Mouse (Mus musculus) naive thymus-derived CD4-positive, alpha-beta T cell, adult 2 months (primary cell): ENCODE data around the gene Ptp4a2.
"Not testable (repeated sequence)": the region's sequence is repeated elsewhere in the genome, so short reads cannot be mapped to it uniquely, and the experiment has no call there.

Experiments
- DNase-seq: peaks from one replicate; pipeline ENCODE4 v3.0.0-alpha.2; 2011; ENCODE audit warnings: low read depth

Ptp4a2 gene

DNA sequence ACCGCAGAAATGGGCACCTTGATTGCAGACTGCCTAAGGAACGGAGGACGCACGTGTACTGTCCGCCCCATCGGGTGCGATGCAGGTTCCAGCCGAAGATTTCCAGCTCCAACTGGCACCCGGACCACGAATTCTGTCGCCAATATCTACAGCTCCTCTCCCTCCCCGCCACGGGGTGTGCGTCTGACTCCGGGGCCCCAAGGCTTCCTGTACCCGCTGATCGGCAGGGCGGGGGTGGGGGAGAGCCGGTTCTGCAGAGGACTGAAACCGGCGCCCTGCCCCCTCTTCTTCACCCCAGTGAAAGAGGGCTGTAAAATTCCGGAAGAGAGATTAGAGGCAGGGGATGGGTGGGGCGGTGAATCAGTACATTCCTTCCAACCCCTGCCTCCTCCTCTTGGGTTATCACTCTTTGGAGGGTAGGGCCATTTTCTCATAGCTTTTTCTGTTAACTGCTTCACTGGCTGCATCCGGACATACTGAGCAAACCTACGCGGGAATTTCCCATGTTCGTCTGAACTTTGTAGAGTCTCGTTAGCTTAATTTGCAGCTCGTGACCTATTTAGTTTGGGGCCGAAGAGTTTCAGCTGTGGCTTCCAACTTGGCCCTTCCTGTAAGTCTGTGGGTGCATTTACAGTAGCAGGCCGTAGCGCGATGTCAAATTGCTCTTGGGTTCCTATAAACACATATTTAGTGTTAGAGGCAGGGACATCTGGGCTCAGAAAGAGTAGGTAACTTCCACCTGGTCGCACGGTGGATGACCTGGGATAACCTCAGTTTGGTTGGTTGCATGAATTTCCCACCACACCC, at the start of gene Ptp4a2:
Gene Ptp4a2, plus strand, starts transcription at position 422 of the 807 bp plus-strand sequence.
- peak; percentile 94 for DNase-seq

DNA sequence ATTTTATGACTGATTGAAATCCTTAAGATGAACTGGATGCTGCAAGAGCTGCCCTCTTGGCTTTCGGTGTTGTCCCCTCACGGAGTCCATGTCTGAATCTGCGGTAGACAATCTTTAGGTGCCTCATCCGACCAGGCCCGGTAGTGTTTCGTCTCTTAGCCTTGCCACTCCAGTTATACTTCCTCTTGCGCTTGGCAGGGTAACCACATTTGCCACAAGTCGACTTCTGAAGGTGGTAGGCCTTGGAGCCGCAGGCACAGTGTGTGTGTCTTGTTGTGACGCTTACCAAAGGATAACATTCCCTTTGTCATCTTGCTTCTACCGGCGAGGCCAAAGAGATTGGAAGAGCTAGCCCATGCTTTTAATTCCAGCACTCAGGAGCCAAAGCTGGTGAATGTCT, 49.4 kb upstream of the Ptp4a2 start:
- peak; percentile 87 for DNase-seq

DNA sequence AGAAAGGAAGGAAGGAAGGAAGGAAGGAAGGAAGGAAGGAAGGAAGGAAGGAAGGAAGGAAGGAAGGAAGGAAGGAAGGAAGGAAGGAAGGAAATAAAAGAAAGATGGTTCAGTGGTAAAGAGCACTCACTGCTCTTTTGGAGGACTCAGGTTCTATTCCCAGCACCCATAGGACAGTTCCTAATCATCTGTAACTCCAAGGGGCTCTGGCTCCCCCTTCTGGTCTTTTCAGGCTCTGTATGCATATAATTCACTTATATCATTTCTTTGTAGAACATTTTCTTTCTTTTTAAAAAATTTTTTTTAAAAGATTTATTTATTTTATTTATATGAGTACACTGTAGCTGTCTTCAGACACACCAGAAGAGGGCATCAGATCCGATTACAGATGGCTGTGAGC, 48.5 kb upstream of the Ptp4a2 start:
- peak; percentile 55 for DNase-seq

DNA sequence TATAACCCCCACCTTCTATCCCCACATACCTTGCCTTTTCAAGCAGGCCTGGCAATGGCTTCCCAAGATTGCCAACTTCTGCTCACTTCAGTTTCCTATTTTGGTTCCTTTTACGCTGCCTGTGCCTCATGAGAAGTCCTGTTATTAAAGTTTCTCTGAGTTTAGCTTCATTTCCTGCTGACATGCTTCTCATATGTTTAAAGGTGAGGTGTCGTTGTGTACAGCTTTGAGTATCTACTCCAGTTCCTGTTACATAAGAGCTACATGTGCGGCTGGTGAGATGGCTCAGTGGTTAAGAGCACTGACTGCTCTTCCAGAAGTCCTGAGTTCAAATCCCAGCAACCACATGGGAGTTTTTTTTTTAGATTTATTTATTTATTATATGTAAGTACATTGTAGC, 45.7 kb upstream of the Ptp4a2 start:
- DNase-seq = peak; percentile 69

DNA sequence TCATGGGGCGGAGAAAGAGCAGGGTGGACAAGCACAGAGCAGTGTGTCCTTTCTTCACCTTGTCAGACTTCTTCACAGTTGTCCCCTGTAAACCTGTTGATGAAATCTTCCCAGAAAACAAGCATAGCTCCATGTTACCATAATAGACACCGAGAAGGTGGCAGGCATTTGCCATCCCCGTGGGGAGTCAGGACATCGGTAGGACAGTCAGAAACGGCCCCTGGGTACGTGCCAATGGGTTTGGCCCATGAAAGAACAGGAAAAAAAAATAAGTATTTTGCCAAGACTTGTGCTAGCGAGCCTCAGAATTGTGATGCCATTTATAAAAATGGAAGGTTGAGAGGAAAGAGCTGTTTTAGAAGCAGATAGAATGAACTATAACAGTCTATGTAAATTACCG, 43.2 kb upstream of the Ptp4a2 start:
- DNase-seq = no peak

DNA sequence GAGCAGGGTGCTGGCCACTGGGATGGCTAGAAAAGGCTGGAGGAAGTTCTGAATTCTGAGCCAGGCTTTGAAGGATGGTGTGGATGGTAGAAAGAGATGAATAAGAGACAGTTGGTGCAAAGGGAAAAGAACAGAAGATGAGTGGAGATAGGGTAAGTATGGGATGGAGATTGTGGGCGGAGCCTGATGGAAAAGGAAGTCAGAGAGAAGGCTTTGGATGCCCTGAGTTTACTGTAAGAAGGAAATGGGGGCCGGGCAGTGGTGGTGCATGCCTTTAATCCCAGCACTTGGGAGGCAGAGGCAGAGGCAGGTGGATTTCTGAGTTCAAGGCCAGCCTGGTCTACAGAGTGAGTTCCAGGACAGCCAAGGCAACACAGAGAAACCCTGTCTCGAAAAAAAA, 42.3 kb upstream of the Ptp4a2 start:
- DNase-seq = not testable (repeated sequence)

DNA sequence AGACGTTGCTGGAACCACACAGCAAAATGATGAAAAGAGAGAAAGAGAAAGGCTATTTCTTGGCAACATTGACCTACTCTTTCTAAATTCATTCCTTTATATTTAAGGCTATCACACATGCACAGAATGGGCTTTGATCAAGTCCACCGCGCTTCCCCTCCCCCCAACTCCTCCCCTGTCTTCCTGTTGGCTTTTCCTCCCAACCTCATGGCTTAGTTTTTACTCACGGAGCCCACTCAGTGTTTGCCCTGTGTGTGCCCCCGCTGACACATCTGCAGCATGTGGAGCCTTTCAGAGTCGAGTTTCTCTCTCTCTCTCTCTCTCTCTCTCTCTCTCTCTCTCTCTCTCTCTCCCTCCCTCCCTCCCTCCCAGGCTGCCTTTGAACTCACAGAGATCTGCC, 40.4 kb upstream of the Ptp4a2 start:
- DNase-seq = no peak

DNA sequence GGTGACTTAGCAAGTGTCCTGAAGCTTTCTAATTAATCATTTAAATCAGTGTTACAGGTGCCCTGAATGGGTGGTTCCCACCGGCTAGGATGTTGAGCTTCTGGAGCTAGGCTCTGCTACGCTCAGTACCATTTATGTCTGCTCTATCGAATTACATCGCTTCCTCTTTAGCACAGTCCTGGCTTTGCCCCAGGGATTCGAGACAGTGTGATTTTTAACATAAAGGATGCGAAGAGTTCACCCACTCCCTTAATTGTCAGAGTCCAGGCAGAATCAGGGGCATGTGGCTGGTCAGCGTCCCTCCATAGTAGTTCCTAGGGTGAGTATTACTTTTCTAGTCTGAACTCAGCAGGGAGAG, 39.7 kb upstream of the Ptp4a2 start:
- peak; percentile 51 for DNase-seq

DNA sequence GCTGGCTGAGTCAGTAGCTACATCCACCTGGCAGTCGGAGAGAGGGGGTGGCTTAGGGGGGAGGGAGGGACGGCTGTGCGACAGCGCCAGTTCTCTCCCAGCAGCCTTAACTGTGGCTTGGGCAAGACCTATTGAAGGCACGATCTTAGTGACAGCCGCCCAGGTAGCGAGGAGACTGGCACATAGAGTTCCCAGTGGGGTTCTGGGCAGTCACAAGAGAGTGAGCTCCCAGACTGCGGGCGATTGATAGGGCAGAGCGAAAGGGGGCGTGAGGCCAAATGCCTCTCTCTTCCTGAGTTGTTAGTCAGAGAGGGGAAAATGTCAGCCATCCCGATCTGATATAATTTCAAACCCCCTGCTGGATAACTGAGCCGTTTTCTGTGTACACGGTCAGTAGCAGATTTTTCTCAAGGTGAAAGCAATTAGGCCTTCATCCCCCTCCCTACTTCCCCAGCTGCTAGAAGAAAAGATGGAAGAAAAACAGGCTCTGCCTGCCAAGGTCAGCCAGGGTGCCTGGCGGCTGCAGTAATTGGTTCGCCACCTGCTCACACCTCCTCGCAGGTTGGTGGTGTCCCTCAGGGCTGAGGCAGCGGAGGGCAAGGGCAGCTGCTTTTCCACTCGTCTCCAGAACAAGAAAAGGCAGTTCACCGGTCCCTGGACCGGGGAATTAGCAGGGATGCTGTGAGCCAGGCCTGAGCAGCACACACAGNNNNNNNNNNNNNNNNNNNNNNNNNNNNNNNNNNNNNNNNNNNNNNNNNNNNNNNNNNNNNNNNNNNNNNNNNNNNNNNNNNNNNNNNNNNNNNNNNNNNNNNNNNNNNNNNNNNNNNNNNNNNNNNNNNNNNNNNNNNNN, 39.1 kb upstream of the Ptp4a2 start:
- peak; percentile 62 for DNase-seq

DNA sequence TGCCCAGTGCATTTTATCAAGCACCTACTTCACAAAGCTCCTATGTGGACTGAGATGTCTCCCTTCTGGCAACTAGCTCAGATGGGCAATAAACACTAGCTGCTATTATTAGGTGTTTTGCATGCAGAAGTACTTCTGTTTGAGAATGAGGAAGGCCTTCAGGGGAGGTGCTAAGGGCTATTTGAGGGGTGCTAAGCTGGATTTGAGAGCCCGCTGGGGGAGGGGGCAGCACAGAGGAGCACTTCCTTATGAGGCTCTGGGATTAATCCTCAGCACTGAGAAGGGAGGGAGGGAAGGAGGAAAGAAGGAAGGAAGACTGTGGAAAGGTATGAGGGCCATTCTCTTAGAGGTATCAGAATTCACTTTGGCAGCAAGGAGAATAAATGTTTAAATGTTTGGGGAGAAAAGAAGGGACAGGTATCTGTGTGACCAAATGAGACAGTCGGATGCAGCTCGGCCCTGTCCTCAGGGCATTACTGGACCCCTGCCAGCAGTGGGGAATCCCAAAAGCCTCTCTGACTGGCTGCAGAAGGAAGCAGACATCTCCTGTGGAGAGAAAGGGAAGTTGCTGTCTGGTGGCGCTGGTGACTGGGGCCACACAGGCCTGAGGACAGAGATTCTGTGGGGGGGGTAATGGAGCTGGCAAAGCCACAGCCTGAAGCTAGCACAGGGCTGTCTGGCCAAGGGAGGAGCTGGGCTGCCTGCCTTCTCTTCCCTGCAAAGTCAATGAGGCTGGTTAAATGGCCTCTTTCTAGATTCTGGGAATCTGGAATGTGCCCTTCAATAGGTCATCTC, 28.9 kb upstream of the Ptp4a2 start:
- DNase-seq = no peak

DNA sequence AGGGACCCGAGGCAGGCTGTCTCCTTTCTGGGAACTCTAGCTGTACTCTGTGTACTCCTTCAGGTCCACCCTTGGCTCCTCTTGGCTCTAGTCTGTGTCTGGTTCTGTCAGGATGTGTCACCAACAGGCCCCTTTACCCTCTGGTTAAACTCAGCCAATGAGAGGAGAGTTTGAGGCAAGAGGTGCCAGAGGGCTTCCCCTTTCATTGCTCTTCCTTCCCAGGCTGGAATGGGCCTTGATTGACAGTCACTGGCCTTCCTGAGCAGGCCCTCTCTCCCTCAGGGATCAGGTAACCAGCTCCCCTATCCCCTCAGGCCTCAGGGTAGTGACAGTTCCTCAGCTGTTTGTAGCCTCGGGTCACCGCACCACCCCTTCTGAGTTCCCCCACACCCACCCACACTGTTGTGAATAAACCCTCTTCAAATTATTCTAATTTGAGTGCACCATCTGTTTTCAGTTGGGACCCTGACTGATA, 28.1 kb upstream of the Ptp4a2 start:
- no peak for DNase-seq

DNA sequence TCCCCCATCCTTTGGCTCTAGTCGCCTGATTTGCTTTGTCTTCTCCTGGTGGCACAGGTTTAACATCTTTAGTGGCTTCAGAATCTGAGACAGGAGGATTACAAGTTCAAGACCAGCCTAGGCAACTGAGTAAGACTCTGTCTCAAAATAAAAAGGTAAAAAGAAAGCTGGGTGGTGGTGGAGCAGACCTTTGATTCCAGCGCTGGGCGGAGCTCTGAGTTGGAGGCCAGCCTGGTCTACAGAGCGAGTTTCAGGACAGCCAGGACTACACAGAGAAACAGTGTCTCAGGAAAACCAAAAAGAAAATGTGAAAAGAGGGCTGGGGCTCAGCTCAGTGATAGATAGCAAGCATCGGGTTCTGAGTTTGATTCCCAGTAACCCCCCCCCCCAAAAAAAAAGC, 27.5 kb upstream of the Ptp4a2 start:
- no peak for DNase-seq

DNA sequence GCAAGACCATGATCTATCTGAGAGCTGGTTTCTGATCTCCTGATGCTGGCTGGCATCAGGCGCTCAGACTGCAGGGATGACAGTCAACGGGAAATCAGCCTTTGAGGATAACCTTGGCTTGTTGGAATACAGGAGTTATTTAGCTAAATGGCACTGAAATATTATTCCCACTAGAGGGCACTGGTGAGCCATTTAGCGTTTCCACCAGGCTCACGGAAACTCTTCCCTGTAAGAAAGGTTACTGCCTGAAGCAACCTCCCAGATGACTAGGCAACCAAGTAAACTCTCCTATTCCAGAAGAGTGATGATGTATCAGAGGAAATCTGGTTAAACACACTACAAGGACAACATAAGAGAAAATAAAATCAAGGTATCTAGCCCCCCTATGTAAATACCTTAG, 25.8 kb upstream of the Ptp4a2 start:
- DNase-seq = peak; percentile 94

DNA sequence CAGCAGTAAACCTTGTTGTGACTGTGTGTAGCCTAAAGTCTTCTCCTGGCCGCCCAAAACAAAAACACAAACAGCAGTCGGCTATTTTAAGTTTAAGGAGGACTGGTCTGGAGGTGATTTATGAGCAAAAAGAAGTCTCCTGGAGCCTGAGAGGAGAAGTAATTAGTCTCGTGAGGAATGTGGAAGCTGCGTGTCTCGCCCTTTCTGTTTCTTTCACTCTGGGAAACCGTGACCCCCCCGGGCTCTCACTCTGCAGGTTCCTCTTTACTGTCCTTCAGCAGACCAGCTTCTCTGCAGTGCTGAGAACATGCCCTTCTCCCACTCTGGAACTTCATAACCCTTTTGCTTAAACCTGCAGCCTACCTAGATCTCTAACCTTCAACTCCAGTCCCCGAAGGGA, 22.3 kb upstream of the Ptp4a2 start:
- no peak for DNase-seq

DNA sequence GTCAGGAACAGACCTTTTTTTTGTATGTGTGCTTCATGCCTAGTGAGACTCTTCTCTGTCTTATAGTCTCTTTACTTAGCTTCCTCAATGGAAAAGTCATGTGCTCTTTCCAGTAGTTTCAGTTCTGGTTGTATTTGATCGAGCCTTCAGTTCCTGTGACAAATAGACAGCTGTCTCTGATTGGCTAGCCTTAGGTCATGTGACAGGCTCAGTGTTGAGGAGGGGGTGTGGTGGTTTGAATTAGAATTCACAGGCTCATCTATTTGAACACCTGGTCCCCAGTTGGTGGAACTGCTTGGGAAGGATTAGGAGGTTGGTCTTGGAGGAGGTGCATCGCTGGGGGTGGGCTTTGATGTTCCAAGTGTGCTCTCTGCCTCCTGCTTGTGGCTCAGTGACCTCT, 21.4 kb upstream of the Ptp4a2 start:
- DNase-seq = no peak

DNA sequence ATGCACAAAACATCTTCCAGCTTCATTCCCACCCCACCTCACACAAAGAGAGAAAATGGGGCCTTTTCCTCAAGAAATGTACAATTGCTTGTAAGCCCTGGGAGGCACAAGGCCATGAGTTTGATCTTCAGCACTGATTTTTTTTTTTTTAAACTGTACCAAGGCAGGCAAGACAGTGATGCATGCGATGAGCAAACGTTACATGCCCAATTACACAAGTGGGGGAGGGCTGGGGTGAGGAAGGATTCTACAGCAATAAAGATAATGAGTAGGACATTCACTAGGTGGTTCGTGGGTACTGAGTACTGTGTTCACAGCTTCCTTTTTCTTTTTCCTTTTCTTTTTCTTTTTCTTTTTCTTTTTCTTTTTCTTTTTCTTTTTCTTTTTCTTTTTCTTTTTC, 20.5 kb upstream of the Ptp4a2 start:
- no peak for DNase-seq

DNA sequence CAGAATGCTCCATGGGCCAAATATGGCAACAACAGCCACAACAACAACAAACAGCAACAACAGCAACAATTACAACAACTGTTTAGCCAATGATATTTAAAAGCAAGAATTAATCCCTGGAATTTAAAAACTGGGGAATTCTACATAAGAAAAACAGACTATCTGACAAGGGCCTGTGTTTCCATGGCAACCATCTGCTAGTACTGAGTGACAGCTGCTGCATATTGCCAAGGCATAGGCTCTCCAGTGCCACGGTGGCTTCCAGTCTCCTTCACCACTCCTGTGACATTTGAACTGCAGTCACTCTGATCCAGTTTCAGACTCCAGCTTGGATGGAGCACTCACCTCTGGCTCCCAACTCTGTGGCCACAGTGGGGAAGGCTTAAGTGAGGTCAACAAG, 19.6 kb upstream of the Ptp4a2 start:
- DNase-seq = no peak

DNA sequence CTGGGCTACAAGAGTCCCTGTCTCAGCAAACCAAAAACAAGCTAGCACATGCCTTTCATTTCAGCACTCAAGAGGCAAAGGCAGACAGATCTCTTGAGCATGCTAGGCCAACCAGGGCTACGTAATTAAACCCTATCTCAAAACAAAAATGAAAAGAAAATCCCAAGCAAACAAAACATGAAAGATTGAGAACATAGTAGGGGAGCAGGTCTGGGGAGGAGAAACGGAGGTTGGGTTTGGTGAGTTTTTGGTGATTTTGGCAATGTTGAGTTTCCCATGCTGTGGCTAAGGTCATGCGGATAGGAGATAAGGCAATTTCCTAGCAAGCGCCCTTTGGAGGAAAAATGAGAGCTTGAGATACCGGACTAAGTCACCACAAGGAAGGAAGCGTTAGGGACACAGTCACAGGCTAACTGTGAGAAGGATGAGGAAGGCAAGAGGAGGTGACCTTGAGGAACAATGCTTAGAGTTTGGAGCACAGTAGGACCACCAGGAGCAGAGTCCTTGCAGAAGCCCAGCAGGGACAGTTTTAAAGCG, 18.3 kb upstream of the Ptp4a2 start:
- no peak for DNase-seq

DNA sequence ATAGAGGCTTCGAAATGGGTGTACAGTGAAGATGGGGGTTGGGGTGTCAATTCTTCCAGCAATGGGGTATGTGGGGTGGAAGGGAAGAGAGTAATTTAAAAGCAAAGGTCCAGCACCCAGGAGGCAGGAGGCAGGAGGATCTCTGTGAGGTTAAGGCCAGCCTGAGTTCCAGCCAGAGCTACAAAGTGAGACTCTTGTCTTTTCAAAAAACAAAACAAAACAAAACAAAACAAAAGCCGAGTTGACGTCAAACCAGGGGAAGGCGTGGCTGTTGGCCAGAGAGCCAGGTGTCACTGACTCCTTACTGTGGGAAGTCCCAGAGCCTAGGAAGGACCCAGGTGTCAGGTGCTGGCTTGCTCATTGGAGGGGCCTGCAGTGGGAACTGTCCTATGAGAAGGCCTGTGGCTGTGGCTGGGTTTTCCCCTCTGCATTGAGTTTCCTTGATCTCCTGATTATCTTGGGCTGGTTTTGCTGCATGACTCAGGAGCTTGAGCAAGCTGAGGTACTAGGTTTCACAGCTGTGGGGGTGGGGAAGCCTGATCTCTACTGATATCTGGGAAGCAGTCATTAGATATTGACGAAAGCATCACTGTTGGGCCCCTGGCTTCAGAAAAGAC, 17.2 kb upstream of the Ptp4a2 start:
- peak; percentile 93 for DNase-seq

DNA sequence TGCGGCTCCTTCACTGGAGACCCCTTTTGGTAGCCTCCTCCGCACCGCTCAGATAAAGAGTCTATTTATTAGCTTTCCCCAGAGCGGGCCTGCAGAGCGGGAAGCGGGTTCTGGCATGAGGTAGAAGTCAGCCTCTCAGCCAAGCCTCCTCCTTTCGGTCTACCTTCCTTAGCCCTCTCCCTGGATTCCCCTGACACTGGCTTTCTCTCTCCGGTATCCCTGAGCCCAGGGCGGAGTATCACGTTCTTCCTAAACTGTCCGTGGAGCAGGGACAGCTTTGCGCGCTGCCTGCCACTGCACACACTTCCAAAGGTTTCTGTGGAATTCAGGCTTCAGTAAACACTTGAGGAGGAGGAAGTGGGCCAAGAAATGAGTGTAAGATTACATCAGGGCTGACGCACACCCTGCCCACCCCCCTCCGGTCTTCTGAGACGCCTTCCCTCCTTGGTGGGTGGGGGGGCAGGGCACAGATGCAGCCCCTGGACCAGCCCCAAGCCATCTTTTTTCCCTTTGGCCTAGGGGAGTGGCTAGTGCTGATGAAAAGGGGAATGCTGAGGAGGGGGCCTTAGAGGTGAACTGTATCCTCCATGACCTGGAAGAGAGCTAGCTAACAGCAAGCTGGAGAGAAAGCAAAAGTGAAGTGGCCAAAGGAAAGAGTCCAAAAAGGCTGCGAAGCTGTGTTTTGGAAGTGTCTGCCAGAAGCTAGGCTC, 15.7 kb upstream of the Ptp4a2 start:
- no peak for DNase-seq

DNA sequence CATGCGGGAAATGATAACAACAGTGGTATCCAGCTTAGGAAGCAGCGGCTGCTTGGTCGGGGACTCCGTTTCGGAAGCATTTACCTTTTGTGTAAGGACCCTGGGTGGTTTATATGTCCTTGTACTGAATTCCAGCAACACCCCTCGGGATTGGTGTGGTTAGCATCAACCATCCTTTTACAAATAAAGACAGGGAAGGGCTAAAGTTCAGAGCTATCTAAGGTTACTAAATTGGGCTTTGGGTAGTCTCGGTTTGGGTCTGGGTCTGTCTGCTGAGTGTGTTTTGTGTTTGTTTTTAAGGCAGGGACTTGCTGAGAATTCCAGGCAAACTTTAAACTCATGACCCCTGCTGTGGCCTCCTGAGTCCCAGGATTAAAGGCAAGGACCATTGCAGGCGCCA, 15.2 kb upstream of the Ptp4a2 start:
- no peak for DNase-seq
